Mouse (Mus musculus) lung, embryonic 15.5 days (tissue): Measurements from ENCODE around the gene Nek6. TPM values are rescaled to one million over a fixed set of nuclear protein-coding genes. Genes with fewer than 3 reads are reported as not detected.

Source experiments
- ATAC-seq: fragments of 200-750 bp; cut with Nextera tagmentation; 2 replicates; pipeline ENCODE4 v1.8.0; 2017; ENCODE audit warnings: moderate number of reproducible peaks, borderline replicate concordance; ENCODE audit not compliant: low FRiP score, low TSS enrichment; ENCODE audit errors: extremely low read depth
- H3K27ac ChIP-seq: fragments of 300-500 bp; sonication (generic); 2 replicates; pipeline ENCODE4 v1.5.1; 2015; ENCODE audit warnings: moderate library complexity, mild to moderate bottlenecking, inconsistent platforms
- H3K27me3 ChIP-seq: fragments of 300-500 bp; sonication (generic); 2 replicates; pipeline ENCODE4 v1.6.1; 2015; ENCODE audit warnings: inconsistent platforms
- H3K36me3 ChIP-seq: fragments of 300-500 bp; sonication (generic); 2 replicates; pipeline ENCODE4 v1.6.1; 2015; ENCODE audit warnings: inconsistent platforms
- H3K4me1 ChIP-seq: fragments of 300-500 bp; sonication (generic); 2 replicates; pipeline ENCODE4 v1.6.1; 2015; ENCODE audit warnings: inconsistent platforms
- H3K4me2 ChIP-seq: fragments of 300-500 bp; sonication (generic); 2 replicates; pipeline ENCODE4 v1.6.1; 2015; ENCODE audit warnings: inconsistent platforms, mild to moderate bottlenecking, moderate library complexity
- H3K4me3 ChIP-seq: fragments of 300-500 bp; sonication (generic); 2 replicates; pipeline ENCODE4 v1.5.1; 2015; ENCODE audit warnings: mild to moderate bottlenecking, inconsistent platforms
- H3K9ac ChIP-seq: fragments of 300-500 bp; sonication (generic); 2 replicates; pipeline ENCODE4 v1.6.1; 2015; ENCODE audit warnings: inconsistent platforms
- H3K9me3 ChIP-seq: fragments of 300-500 bp; sonication (generic); 2 replicates; pipeline ENCODE4 v1.6.1; 2016; ENCODE audit warnings: inconsistent platforms
- WGBS: fragments of 180-500 bp; shearing (Covaris S2); methylation state at CpG from one replicate; pipeline ENCODE4 v1.1.7; 2015; 5-methylcytosine and 5-hydroxymethylcytosine counted together
- polyA plus RNA-seq: library from polyadenylated mRNA; unstranded; fragments of >200 nt; fragmentation: Nextera tagmentation; extraction: Ambion mirVana; gene quantifications from 2 replicates; pipeline ENCODE4 v1.2.1, GENCODE M21; 2015

Nek6 gene
- polyA plus RNA-seq = 124 and 129 TPM in 2 replicates

GRCm38 (mm10) chr2:38511487-38512307 is at the start of gene Nek6:
Nek6 (plus strand) TSS chr2:38511643.
- Histone ChIP-seq H3K4me3 (peak within 1 kb of the TSS; percentile 75), H3K27ac (peak within 1 kb of the TSS; percentile 94), H3K36me3 (0 out of 2 replicates have a peak, but pooled peaks cover 2% of the 10 kb centered on the region), H3K27me3 (no peaks in the 10 kb centered on the region), H3K9ac (peak within 1 kb of the TSS; percentile 88), H3K4me1 (peaks cover 43% of the 10 kb centered on the region), H3K9me3 (no peaks in the 10 kb centered on the region), H3K4me2 (peak within 1 kb of the TSS; percentile 80)
- peak; percentile 71 for ATAC-seq
- under 1% methylated on average over 90 of the region's 90 CpGs for WGBS

DNA sequence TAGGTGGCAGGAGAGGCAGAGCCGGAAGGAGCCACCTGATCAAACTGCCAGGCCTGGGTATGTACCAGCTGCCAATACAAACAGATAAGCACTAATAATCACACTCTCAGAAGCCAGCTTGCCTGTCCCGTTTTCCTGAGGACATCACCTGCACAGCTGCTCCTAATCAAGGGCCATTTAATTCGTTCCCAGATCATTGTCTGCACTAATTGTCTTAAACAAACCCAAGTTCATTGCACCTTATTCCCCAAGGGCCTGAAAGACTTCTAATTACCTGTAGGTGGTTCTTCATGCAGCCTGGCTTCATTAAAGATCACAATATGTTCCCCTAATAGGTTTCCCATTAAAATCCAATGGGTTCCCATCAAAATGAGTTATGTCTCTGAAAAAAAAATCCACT is 49.1 kb upstream of the Nek6 start:
- Histone ChIP-seq H3K27ac (no peak overlapping the region), H3K4me2 (no peak overlapping the region), H3K4me3 (no peak overlapping the region), H3K36me3 (no peaks in the 10 kb centered on the region), H3K9ac (no peak overlapping the region), H3K4me1 (peaks cover 25% of the 10 kb centered on the region), H3K27me3 (no peaks in the 10 kb centered on the region), H3K9me3 (no peaks in the 10 kb centered on the region)
- ATAC-seq = no peak
- 49% methylated on average over 3 of the region's 3 CpGs for WGBS

DNA sequence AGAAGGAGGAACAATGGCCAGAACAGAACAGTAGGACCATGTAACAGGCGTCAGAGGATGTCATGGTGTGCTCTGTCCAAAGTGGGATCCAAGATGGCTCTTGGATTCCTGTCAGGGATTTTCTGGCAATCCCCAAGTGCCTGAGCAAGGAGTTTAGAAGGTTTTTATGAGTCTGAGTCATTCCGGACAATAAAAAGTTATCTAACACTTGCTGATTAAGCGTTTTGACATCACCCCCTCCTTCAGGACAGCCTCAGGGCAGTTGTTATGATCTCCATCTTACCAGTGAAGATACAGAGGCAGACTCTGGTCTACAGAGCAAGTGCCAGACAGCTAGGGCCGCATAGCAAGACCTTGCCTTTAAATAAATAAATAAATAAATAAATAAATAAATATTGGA is 42.6 kb upstream of the Nek6 start:
- Histone ChIP-seq H3K9me3 (no peaks in the 10 kb centered on the region), H3K9ac (no peak overlapping the region), H3K4me1 (no peaks in the 10 kb centered on the region), H3K4me2 (no peak overlapping the region), H3K27ac (no peak overlapping the region), H3K27me3 (no peaks in the 10 kb centered on the region), H3K36me3 (no peaks in the 10 kb centered on the region), H3K4me3 (no peak overlapping the region)
- no peak for ATAC-seq
- 70% methylated on average over 4 of the region's 4 CpGs for WGBS

DNA sequence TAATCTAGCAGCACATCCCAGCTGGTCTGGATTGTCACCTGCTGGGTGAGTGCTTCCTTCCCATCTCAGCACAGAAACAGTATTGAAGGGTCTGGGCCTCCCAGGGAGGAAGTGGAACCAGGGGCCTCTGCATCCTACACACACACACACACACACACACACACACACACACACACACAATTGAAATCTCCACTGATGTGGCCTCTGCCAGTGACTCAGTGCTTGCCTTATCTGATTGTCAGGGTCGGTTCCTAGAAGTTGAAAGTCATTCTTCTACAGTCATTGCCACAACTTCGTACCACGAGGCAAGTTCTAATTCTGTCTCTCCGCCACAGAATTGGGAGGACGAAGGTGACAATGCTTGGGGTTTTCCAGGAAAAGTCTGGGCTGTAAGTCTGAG is 39.7 kb upstream of the Nek6 start:
- no peaks in the 10 kb centered on the region for H3K36me3 ChIP-seq
- no peak overlapping the region for H3K9ac ChIP-seq
- 65% methylated on average over 5 of the region's 5 CpGs for WGBS
- H3K4me2 ChIP-seq = no peak overlapping the region
- no peaks in the 10 kb centered on the region for H3K27me3 ChIP-seq
- no peak for ATAC-seq
- H3K27ac ChIP-seq = no peak overlapping the region
- H3K4me3 ChIP-seq = no peak overlapping the region
- no peaks in the 10 kb centered on the region for H3K9me3 ChIP-seq
- H3K4me1 ChIP-seq = no peaks in the 10 kb centered on the region

GRCm38 (mm10) chr2:38472829-38473228 is 38.6 kb upstream of the Nek6 start:
- H3K4me2 ChIP-seq = no peak overlapping the region
- H3K4me1 ChIP-seq = no peaks in the 10 kb centered on the region
- no peak overlapping the region for H3K4me3 ChIP-seq
- H3K9me3 ChIP-seq = no peaks in the 10 kb centered on the region
- no peak overlapping the region for H3K27ac ChIP-seq
- no peak for ATAC-seq
- H3K36me3 ChIP-seq = no peaks in the 10 kb centered on the region
- no peaks in the 10 kb centered on the region for H3K27me3 ChIP-seq
- no peak overlapping the region for H3K9ac ChIP-seq

DNA sequence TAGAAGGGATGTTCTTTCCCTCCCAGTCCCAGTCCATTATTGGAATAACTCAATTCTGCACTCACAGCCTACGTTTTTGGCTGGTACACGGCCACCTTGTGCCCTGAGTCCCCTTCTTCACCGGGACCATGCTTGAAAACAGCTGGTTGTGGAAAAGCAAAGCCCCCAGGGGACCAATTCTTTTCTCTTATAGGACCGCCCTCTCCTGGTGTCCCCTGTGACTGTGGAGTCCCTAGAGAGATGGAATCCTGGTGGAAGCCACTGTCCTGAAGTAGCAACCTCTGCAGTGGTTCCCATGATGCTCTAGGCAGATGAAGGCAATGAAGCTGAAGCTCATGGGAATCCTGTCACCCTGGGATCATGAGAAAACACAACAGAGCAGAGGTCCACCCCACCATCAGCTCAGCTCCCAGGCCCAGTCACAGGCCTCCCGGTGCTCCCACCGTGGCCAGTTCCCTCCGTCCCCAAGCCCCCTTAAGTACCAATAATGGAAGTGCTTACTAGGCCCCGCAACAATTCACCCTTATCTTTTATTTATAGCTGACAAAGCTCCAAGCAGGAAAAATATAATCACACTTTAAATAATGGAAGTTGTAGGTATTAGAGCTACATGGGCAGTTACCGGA is 34.5 kb upstream of the Nek6 start:
- no peaks in the 10 kb centered on the region for H3K36me3 ChIP-seq

GRCm38 (mm10) chr2:38477497-38477873 is 34.0 kb upstream of the Nek6 start:
- H3K4me2 ChIP-seq = no peak overlapping the region
- H3K9ac ChIP-seq = no peak overlapping the region
- H3K27me3 ChIP-seq = no peaks in the 10 kb centered on the region
- no peak overlapping the region for H3K27ac ChIP-seq
- no peak for ATAC-seq
- H3K9me3 ChIP-seq = no peaks in the 10 kb centered on the region
- no peak overlapping the region for H3K4me3 ChIP-seq
- WGBS = 84% methylated on average over 9 of the region's 9 CpGs
- H3K4me1 ChIP-seq = no peaks in the 10 kb centered on the region
- no peaks in the 10 kb centered on the region for H3K36me3 ChIP-seq

More for the DNA sequence above, 34.5 kb upstream of the Nek6 start:
- no peak overlapping the region for H3K4me3 ChIP-seq
- ATAC-seq = no peak
- H3K27me3 ChIP-seq = no peaks in the 10 kb centered on the region
- H3K4me1 ChIP-seq = no peaks in the 10 kb centered on the region
- no peak overlapping the region for H3K9ac ChIP-seq
- no peak overlapping the region for H3K4me2 ChIP-seq
- no peaks in the 10 kb centered on the region for H3K9me3 ChIP-seq
- H3K27ac ChIP-seq = no peak overlapping the region
- WGBS = 71% methylated on average over 9 of the region's 9 CpGs

DNA sequence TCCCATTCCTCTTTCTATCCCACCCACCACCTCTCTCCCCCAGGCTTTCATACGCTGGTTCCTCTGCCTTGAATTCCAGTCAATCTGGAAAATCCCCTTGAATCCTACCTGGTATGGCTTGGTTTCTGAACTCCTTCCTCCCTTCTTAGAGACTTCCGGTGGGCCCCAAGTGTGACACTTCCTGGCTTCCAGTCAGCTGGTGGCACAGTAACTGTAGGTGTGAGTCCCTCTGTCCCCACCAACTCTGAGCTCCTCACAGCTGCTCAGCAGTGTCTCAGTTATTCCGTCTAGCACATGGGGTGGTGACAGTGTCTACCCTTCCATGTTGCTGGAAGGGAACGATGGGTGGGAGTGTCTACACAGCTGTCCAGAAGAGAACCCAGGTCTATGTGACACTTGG is 32.8 kb upstream of the Nek6 start:
- Histone ChIP-seq H3K9ac (no peak overlapping the region), H3K27ac (no peak overlapping the region), H3K36me3 (no peaks in the 10 kb centered on the region), H3K4me1 (no peaks in the 10 kb centered on the region), H3K4me2 (no peak overlapping the region), H3K27me3 (no peaks in the 10 kb centered on the region), H3K4me3 (no peak overlapping the region), H3K9me3 (no peaks in the 10 kb centered on the region)
- WGBS = 86% methylated on average over 4 of the region's 4 CpGs
- ATAC-seq = no peak

DNA sequence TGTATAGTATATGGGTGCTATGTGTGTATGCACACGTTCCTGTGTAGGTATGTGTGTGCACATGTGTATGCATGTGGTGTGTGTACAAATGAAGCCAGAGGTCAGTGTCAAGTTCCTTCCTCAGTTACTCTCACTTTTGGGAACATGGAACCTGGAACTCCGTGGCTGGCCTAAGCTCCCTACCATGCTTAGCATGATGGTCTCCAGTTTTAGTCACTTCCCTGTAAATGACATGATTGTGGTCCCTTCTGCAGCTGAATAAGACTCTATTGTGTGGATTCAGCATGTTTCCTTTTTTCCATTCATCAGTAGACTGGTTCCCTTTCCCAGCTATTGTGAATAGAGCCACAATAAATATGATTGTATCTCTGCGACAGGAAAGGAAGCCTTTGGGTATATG is 31.9 kb upstream of the Nek6 start:
- no peak overlapping the region for H3K27ac ChIP-seq
- peaks cover 8% of the 10 kb centered on the region for H3K4me1 ChIP-seq
- H3K9me3 ChIP-seq = no peaks in the 10 kb centered on the region
- H3K36me3 ChIP-seq = no peaks in the 10 kb centered on the region
- no peak overlapping the region for H3K4me2 ChIP-seq
- WGBS = 75% methylated on average over 3 of the region's 3 CpGs
- H3K27me3 ChIP-seq = no peaks in the 10 kb centered on the region
- H3K4me3 ChIP-seq = no peak overlapping the region
- no peak overlapping the region for H3K9ac ChIP-seq
- no peak for ATAC-seq

GRCm38 (mm10) chr2:38481166-38481778 is 30.2 kb upstream of the Nek6 start:
- peaks cover 25% of the 10 kb centered on the region for H3K4me1 ChIP-seq
- no peak overlapping the region for H3K4me2 ChIP-seq
- no peaks in the 10 kb centered on the region for H3K9me3 ChIP-seq
- H3K4me3 ChIP-seq = no peak overlapping the region
- no peak for ATAC-seq
- peak overlapping the region; percentile 60 for H3K27ac ChIP-seq
- H3K27me3 ChIP-seq = no peaks in the 10 kb centered on the region
- no peak overlapping the region for H3K9ac ChIP-seq
- no peaks in the 10 kb centered on the region for H3K36me3 ChIP-seq
- WGBS = 61% methylated on average over 6 of the region's 6 CpGs

- Histone ChIP-seq H3K36me3 (no peaks in the 10 kb centered on the region), H3K9ac (no peak overlapping the region), H3K9me3 (no peaks in the 10 kb centered on the region), H3K27ac (no peak overlapping the region), H3K4me1 (peaks cover 34% of the 10 kb centered on the region), H3K4me3 (no peak overlapping the region), H3K27me3 (no peaks in the 10 kb centered on the region), H3K4me2 (no peak overlapping the region)
- 72% methylated on average over 3 of the region's 3 CpGs for WGBS
- no peak for ATAC-seq
Observed at GRCm38 (mm10) chr2:38482122-38482521, 29.3 kb upstream of the Nek6 start.

GRCm38 (mm10) chr2:38483058-38483704 is 28.3 kb upstream of the Nek6 start:
- Histone ChIP-seq H3K4me2 (no peak overlapping the region), H3K4me1 (peaks cover 34% of the 10 kb centered on the region), H3K4me3 (no peak overlapping the region), H3K9ac (no peak overlapping the region), H3K9me3 (no peaks in the 10 kb centered on the region), H3K27me3 (no peaks in the 10 kb centered on the region), H3K27ac (no peak overlapping the region), H3K36me3 (no peaks in the 10 kb centered on the region)
- WGBS = 83% methylated on average over 7 of the region's 7 CpGs
- ATAC-seq = no peak
